Mouse (Mus musculus): ENCODE results near the gene Slc39a11.

DNA sequence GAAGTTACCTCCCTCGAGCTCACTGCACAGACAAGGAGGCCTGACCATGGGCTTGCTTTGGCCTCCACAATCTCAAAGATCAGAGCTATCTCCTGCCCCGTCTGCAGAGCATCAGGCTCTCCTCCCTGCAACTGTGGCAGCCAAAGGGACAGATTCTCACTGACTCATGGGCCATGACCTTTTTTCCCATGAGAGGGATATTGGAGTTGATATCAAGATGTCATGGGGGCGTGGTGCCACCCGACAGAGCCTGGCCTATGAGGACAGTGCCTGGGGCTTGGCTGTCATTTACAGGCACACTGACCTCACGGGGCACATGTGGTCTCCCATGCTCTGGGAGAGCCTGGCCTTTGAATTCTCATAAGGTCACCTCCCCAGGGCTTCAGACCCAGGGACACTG lies 346.7 kb downstream of the Slc39a11 start:
- TF ChIP-seq TAL1 (IDR thresholded peaks at IDR 0.05; ENCODE audit: low read length) (no peak), GATA1 (IDR thresholded peaks at IDR 0.05; ENCODE audit: low read length) (no peak)
